Mouse (Mus musculus) lung, postnatal 0 days (tissue): Measurements from ENCODE around the gene Tmem26.

ENCODE experiments used
- CTCF ChIP-seq: IDR thresholded peaks from 2 replicates; pipeline ENCODE4 v1.5.1; 2016; ENCODE audit warnings: antibody characterized with exemption, mild to moderate bottlenecking
- EP300 ChIP-seq: IDR thresholded peaks from 2 replicates; pipeline ENCODE4 v1.6.1; 2016; ENCODE audit warnings: antibody characterized with exemption, mild to moderate bottlenecking, control low read depth

DNA sequence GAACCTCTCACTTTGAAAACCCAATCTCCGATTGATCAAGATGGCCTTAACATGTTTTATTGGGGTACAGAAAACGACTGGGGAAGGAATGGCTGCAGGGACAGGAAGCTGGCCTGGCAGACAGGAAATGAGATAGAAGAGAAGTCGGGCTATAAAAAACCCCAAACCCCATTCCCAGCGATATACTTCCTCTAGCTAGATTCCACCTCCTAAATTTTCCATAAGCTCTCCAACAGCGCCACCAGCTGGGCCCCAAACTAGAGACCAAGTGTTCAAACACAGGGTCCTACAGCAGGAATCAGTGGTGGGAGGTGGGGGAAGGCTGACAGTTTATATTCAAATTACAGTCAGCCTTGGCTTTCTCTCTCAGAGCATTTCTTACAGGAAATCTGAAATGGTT is 35.8 kb downstream of the Tmem26 start:
- TF ChIP-seq CTCF, result peak; percentile 60
- no peak for TF ChIP-seq EP300
